Mouse (Mus musculus): ENCODE measurements at regions not wholly inside any gene's neighbourhood (a gene's known extent, or its start where the extent isn't known, plus 50 kb on each side); places are given as distances from the start of the nearest gene placed in this dataset.
"Not testable (repeated sequence)": the region's sequence is repeated elsewhere in the genome, so short reads cannot be mapped to it uniquely, and the experiment has no call there.

- no peak for DNase-seq (ENCODE audit: low spot score)
Measured at GRCm38 (mm10) chr4:21464456-21464855, 221.3 kb downstream of the Prdm13 start.

GRCm38 (mm10) chr4:21441274-21441673, 244.5 kb downstream of the Prdm13 start:
- no peak for DNase-seq (ENCODE audit: low spot score)

- DNase-seq (ENCODE audit: low spot score), result peak; percentile 9
Measured at GRCm38 (mm10) chr4:21436710-21437109, 249.1 kb downstream of the Prdm13 start.

GRCm38 (mm10) chr4:21407850-21408249, 277.9 kb downstream of the Prdm13 start:
- no peak for DNase-seq (ENCODE audit: low spot score)

- DNase-seq (ENCODE audit: low spot score), result no peak
Measured at GRCm38 (mm10) chr4:21369314-21369713, 316.4 kb downstream of the Prdm13 start.

GRCm38 (mm10) chr4:21368234-21369021, 317.3 kb downstream of the Prdm13 start:
- no peak for DNase-seq (ENCODE audit: low spot score)

- no peak for DNase-seq (ENCODE audit: low spot score)
Measured at GRCm38 (mm10) chr4:21321769-21322168, 364.0 kb downstream of the Prdm13 start.

GRCm38 (mm10) chr4:21309239-21309638, 376.5 kb downstream of the Prdm13 start:
- DNase-seq (ENCODE audit: low spot score), result not testable (repeated sequence)

- no peak for DNase-seq (ENCODE audit: low spot score)
Measured at GRCm38 (mm10) chr4:21307476-21308011, 378.2 kb downstream of the Prdm13 start.

- no peak for DNase-seq (ENCODE audit: low spot score)
Measured at GRCm38 (mm10) chr4:21300141-21300540, 385.6 kb downstream of the Prdm13 start.

GRCm38 (mm10) chr4:21267302-21267701, 418.5 kb downstream of the Prdm13 start:
- no peak for DNase-seq (ENCODE audit: low spot score)

- no peak for DNase-seq (ENCODE audit: low spot score)
Measured at GRCm38 (mm10) chr4:21266886-21267285, 418.9 kb downstream of the Prdm13 start.

- DNase-seq (ENCODE audit: low spot score), result no peak
Measured at GRCm38 (mm10) chr4:21250396-21250795, 435.4 kb downstream of the Prdm13 start.

- DNase-seq (ENCODE audit: low spot score), result peak; percentile 11
Measured at GRCm38 (mm10) chr4:21222631-21223030, 463.1 kb downstream of the Prdm13 start.

GRCm38 (mm10) chr4:21207617-21208016, 478.1 kb downstream of the Prdm13 start:
- DNase-seq (ENCODE audit: low spot score), result no peak

- no peak for DNase-seq (ENCODE audit: low spot score)
Measured at GRCm38 (mm10) chr4:21195620-21196019, 490.1 kb downstream of the Prdm13 start.

- DNase-seq (ENCODE audit: low spot score), result no peak
Measured at GRCm38 (mm10) chr4:21173789-21174188, 512.0 kb downstream of the Prdm13 start.

- DNase-seq (ENCODE audit: low spot score), result no peak
Measured at GRCm38 (mm10) chr4:21173019-21173418, 512.7 kb downstream of the Prdm13 start.

GRCm38 (mm10) chr4:21170734-21171133, 515.0 kb downstream of the Prdm13 start:
- DNase-seq (ENCODE audit: low spot score), result no peak

- no peak for DNase-seq (ENCODE audit: low spot score)
Measured at GRCm38 (mm10) chr4:21162124-21162523, 523.6 kb downstream of the Prdm13 start.

- no peak for DNase-seq (ENCODE audit: low spot score)
Measured at GRCm38 (mm10) chr4:21125892-21126291, 559.9 kb downstream of the Prdm13 start.

- no peak for DNase-seq (ENCODE audit: low spot score)
Measured at GRCm38 (mm10) chr4:21095741-21096140, 590.0 kb downstream of the Prdm13 start.

- DNase-seq (ENCODE audit: low spot score), result no peak
Measured at GRCm38 (mm10) chr4:21070198-21070785, 615.5 kb downstream of the Prdm13 start.

Data from layer of hippocampus, adult 9-10 months (tissue).